In the genomic region with DNA sequence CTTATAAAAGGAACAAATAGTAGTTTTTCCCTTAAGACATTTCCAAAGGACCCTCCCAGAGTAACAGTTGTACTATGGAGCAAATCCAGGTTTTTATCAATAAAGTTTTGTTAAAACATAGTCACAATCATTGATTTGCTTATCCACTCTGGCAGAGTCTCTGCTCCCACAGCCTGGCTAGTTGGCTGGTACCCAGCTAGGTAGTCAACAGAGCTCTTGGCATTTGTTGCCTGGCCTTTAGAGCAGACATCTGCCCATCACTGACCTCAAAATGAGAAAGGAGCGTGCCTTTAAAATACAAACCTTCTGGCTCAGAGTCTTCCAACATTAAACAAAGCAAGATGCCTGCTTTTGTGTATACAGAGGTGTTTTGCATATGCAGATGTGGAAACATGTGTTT, we compare ENCODE assay signal across 20 mouse cellular contexts.
DNase-seq lines count a peak whose midpoint lies in the region; ATAC-seq and TF ChIP-seq lines count a peak whose summit lies in the region.
"Had no signal": no experiment of that assay in that cellular context is flagged by ENCODE, and none has a peak within 500 bp of the region (broad histone marks: within the 10 kb centered on the region; RNA-seq: fewer than 3 reads in every experiment).

No protein-coding gene starts in this region.

- DNase-seq in layer of hippocampus, adult 2 months (ENCODE audit: low spot score in 2 of 2) = no peak
- no peak for DNase-seq in layer of hippocampus, adult 9-11 months
- peak; percentile 82 for DNase-seq in cerebellum, adult 9-10 months
- DNase-seq in cerebellum, postnatal 25 days = peak; percentile 54 to 79
- DNase-seq in thymus, postnatal 4 days = no peak
- DNase-seq: adrenal gland, postnatal 14 days; embryo, embryonic 11 days; gastrocnemius, adult 2 months; gastrocnemius, postnatal 25 days; heart, postnatal 36 days had no signal

- ATAC-seq in megakaryocyte-erythroid progenitor cell, adult 5-6 weeks (replicated peaks; ENCODE audit: low FRiP score, low TSS enrichment, poor library complexity, severe bottlenecking) = no peak
- ATAC-seq: activated CD4-positive, CD25-positive, alpha-beta regulatory T cell, adult 4 months; forebrain, embryonic 14.5 days; intestine, postnatal 0 days; Patski had no signal

- H3K4me3 ChIP-seq in layer of hippocampus, adult 2 months = no peak overlapping the region
- H3K4me3 ChIP-seq: embryonic facial prominence, embryonic 15.5 days; erythroblast, embryonic 14.5 days; forebrain, embryonic 10.5 days; gastrocnemius, adult 2 months; heart, embryonic 13.5 days; hindbrain, embryonic 15.5 days had no signal

- TF ChIP-seq CTCF in layer of hippocampus, adult 2 months (conservative IDR thresholded peaks at IDR 0.05) = no peak

- peak overlapping the region; percentile 83 for H3K27ac ChIP-seq in layer of hippocampus, adult 2 months
- H3K27ac ChIP-seq: embryonic facial prominence, embryonic 15.5 days; forebrain, embryonic 10.5 days; gastrocnemius, adult 2 months; heart, embryonic 13.5 days; hindbrain, embryonic 15.5 days had no signal

Comparison
In these comparisons a context has a peak if more than half of its experiments do, and no peak if none do; other contexts are left out.
1. DNase-seq: peak in cerebellum, adult 9-10 months (single experiment) and cerebellum, postnatal 25 days (2 of 2); none in layer of hippocampus, adult 2 months (0 of 2), layer of hippocampus, adult 9-11 months (single experiment) and thymus, postnatal 4 days (single experiment).